Mouse (Mus musculus): Measurements from ENCODE around the gene Lima1. TPM values are rescaled to one million over a fixed set of nuclear protein-coding genes. Genes with fewer than 3 reads are reported as not detected.
"Not testable (repeated sequence)": the region's sequence is repeated elsewhere in the genome, so short reads cannot be mapped to it uniquely, and the experiment has no call there.

Lima1 gene
- 100 to 1,000 TPM in 18 of 26 experiments, 10 to 100 TPM in 8; 46.4 to 361 (median 119) TPM for total RNA-seq (2018; cell fraction: chromatin; rRNA removed)
- 100 to 1,000 TPM in 1 of 26 experiments, 10 to 100 TPM in 25; 34.0 to 109 (median 53.6) TPM for total RNA-seq (2018; cell fraction: cytosol; rRNA removed)
- 100 to 1,000 TPM in 5 of 26 experiments, 10 to 100 TPM in 21; 36.8 to 152 (median 80.4) TPM for total RNA-seq (2018; cell fraction: nucleus; rRNA removed)
- polyA plus RNA-seq (2018) = 43.9 to 108 TPM (median 59.6 TPM) in 3 replicates

DNA sequence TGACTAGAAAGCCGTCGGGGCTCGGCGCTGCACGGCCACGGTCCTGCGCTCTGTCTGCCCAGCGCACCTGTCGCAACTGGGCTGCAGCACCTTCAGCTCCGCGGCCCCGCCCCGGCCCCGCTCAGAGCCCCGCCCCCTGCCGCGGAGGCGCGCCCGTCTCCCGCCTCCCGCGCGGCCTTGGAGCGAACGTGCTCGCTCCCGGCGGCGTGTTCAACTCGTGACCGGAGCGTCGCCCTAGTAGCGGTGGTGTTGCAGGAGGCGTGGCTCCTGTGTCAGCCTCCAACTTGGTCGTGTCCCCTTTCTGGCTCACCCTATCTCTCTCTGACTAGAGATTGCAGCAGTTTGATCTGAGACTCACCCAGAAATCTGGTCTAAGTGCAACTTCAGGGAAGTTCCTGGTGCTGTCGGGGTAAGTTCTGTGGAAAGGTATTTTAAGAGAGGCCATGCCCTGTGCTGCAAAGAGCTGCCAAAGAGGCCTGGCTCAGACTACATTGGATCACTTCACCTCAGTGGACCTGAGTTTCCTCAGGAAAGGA, at the start of gene Lima1:
TSS of gene Lima1 (minus strand) at position 123 of the 536 bp plus-strand sequence.
- Histone ChIP-seq H3K36me3 (ENCODE audit: inconsistent target) (no peaks in the 10 kb centered on the region), H3K79me2 (ENCODE audit: inconsistent target) (no peaks in the 10 kb centered on the region), H3K4me3 (ENCODE audit: inconsistent target) (peak within 1 kb of the TSS; percentile 55), H3K27ac (peak within 1 kb of the TSS; percentile 48)
- under 1% methylated on average over 38 of the region's 38 CpGs for WGBS (ENCODE audit: missing documents)

DNA sequence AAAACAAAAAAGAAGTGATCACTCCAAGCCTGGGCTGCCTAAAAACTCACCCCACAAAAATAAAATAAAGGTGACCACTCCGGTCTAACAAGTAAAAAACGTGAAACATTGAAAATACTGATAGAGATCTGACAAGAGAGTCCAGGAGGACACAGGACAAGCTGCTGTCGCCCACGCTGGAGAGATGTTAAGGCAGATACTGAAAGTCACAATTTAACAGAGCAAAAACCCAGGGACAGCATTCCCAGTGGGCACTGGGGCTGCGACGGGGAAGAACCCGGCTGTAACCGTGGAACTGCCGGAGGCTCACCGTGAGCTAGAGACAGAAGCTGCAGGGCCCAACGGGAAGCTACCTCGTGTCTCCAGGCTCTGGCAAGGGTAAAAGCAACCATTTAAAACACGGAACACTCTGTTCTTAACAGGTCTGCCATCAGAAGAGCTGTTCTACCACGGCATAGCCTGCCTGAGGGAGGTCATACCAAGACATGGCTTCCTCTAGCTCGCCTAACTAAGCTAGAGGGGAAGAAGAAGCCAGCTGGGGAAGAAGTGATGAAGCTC, 44.4 kb upstream of the Lima1 start:
- no peak overlapping the region for H3K27ac ChIP-seq
- WGBS (ENCODE audit: missing documents) = 94% methylated on average over 15 of the region's 15 CpGs
- no peak overlapping the region for H3K4me3 ChIP-seq (ENCODE audit: inconsistent target)
- no peaks in the 10 kb centered on the region for H3K79me2 ChIP-seq (ENCODE audit: inconsistent target)
- no peaks in the 10 kb centered on the region for H3K36me3 ChIP-seq (ENCODE audit: inconsistent target)

DNA sequence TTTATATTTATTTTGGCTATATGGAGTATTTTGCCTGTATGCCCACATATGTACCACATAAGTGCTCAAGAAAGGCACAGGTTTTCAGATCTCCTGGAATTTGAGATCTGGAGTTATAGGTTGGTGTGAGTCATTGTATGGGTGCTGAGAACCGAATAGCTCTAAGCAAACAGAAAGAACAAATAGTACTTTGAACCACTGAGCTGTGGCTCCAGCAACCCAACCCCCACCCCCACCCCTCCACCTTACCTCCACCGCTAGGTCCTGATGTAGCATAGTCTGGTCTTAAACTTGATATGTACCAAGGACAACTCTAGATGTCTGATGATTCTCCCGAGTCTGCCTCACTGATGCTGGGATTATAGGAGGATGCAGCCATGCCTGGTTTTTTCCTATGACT, 42.0 kb upstream of the Lima1 start:
- Histone ChIP-seq H3K27ac (no peak overlapping the region), H3K79me2 (ENCODE audit: inconsistent target) (no peaks in the 10 kb centered on the region), H3K4me3 (ENCODE audit: inconsistent target) (no peak overlapping the region), H3K36me3 (ENCODE audit: inconsistent target) (no peaks in the 10 kb centered on the region)
- 83% methylated on average over 3 of the region's 3 CpGs for WGBS (ENCODE audit: missing documents)

DNA sequence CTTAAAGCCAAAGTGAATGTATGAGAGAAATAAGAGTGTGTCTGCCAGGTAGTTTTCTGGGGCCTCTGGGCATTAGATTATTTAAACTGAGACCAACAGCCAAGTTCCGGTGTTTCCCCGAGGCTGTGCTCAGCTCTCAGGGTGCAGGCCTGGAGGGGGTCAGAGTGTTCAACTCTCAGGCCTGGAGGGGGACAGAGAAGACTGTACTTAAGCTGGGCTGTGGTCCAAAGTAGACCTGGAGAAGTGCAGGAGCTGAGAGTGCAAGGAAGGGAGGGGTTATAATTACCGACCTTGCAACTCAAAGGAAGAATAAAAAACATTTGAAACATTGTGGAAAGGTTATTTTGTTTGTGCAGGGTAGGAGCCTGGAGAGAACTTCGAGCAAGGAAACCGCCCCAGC, 39.4 kb upstream of the Lima1 start:
- H3K36me3 ChIP-seq (ENCODE audit: inconsistent target) = no peaks in the 10 kb centered on the region
- no peaks in the 10 kb centered on the region for H3K79me2 ChIP-seq (ENCODE audit: inconsistent target)
- no peak overlapping the region for H3K27ac ChIP-seq
- WGBS (ENCODE audit: missing documents) = 73% methylated on average over 5 of the region's 5 CpGs
- no peak overlapping the region for H3K4me3 ChIP-seq (ENCODE audit: inconsistent target)

DNA sequence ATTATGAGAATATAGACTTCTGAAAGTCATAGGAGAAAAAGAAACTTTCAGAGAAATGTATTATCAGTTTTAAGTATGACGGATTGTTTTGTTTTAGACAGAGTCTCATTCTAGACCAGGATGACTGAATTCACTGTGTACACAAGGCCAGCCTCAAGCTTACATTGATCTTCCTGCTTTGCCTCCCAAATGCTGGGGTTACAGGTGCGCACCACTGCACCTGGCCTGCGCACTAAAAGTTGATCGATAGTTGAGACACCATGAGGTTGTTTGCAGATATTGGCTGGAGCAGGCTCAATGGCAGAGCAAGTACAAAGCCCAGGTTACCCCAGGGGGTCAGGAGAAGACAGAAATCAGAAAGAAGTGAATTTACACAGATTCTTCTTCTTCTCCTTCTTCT, 36.5 kb upstream of the Lima1 start:
- WGBS (ENCODE audit: missing documents) = 96% methylated on average over 4 of the region's 4 CpGs
- Histone ChIP-seq H3K27ac (no peak overlapping the region), H3K4me3 (ENCODE audit: inconsistent target) (no peak overlapping the region)

DNA sequence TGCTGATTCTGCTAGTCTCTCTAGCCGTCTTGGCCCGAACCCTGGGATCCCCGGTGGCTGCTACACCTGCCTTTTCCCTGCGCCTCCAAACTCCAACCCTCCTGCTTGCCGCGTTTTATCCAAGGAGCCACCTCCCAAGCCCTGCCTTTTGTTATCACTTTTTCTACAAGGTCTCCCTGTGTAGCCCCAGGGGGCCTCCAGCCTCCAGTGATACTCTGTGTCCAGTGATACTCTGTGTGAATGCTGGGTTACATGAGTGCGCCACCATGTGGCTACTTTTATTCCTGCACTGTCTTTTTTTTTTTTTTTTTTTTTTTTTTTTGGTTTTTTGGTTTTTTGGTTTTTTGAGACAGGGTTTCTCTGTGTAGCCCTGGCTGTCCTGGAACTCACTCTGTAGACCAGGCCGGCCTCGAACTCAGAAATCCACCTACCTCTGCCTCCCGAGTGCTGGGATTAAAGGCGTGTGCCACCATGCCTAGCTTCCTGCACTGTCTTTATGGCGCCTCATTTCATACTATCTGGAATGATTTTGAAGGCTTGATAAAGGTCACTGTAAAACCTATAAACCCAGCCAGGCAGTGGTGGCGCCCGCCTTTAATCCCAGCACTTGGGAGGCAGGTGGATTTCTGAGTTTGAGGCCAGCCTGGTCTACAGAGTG, 34.2 kb upstream of the Lima1 start:
- H3K27ac ChIP-seq; H3K36me3 ChIP-seq (ENCODE audit: inconsistent target); H3K79me2 ChIP-seq (ENCODE audit: inconsistent target); H3K4me3 ChIP-seq (ENCODE audit: inconsistent target): not testable (repeated sequence)
- WGBS (ENCODE audit: missing documents) = 58% methylated on average over 11 of the region's 14 CpGs

More for the DNA sequence above, 36.5 kb upstream of the Lima1 start:
- no peaks in the 10 kb centered on the region for H3K36me3 ChIP-seq (ENCODE audit: inconsistent target)
- no peaks in the 10 kb centered on the region for H3K79me2 ChIP-seq (ENCODE audit: inconsistent target)

DNA sequence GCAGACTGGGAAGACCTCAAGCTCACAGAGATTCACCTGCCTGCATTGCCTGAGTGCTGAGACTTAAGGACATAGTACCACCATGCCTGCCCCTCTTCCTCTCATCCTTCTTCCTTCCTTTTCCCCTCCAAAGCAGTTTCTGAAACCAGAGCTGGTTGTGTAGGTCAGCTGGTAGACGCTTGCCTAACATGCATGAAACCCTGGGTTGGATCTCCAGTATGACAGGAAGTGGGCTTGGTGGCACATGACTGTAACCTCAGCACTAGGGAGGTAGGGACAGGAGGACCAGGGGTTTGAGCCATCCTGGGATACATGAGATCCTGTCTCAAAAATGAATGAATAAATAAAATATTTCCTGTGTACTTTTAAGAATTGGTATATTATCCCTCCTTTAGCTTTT, 32.3 kb upstream of the Lima1 start:
- Histone ChIP-seq H3K36me3 (ENCODE audit: inconsistent target) (no peaks in the 10 kb centered on the region), H3K4me3 (ENCODE audit: inconsistent target) (no peak overlapping the region), H3K79me2 (ENCODE audit: inconsistent target) (no peaks in the 10 kb centered on the region), H3K27ac (peak overlapping the region; percentile 31)
- 13% methylated on average over 1 of the region's 1 CpGs for WGBS (ENCODE audit: missing documents)

DNA sequence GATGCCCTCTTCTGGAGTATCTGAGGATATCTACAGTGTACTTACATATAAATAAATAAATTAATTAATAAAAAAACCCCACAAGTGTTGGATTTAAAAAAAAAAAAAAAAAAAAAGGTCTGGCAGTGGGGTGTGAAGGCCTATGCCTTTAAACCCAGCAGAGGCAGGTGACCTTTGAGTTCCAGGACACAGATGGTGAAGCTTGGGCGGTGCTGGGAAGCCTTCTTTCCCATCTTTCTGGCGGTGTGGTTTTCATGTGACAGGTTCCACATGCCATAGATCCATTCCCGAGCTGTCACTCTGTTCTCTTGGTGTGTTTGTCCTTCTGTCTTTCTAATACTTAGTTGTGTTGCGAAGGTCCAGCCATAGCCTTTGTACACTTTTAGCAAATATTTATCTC, 31.8 kb upstream of the Lima1 start:
- no peak overlapping the region for H3K4me3 ChIP-seq (ENCODE audit: inconsistent target)
- H3K36me3 ChIP-seq (ENCODE audit: inconsistent target) = no peaks in the 10 kb centered on the region
- WGBS (ENCODE audit: missing documents) = 89% methylated on average over 4 of the region's 4 CpGs
- H3K79me2 ChIP-seq (ENCODE audit: inconsistent target) = no peaks in the 10 kb centered on the region
- H3K27ac ChIP-seq = peak overlapping the region; percentile 31

DNA sequence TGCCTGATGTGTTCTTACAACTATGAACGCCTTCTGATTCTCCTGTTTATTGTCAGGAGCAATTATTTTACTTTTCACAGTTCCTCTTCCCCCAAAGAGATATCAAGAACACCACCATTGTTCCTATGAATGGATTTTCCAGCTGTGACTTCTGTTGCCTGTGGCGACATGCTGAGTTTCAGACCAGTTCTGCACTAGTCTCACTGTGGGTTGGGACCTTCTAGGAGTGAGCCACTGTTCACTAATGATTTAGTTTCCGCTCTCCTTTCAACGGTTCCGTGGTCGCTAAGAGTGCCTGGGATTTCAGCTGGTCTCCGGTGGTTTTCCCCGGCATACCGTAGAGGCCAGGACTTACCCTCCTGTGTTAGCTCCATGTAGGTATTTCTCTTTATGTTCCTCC, 29.6 kb upstream of the Lima1 start:
- H3K36me3 ChIP-seq (ENCODE audit: inconsistent target) = no peaks in the 10 kb centered on the region
- no peak overlapping the region for H3K4me3 ChIP-seq (ENCODE audit: inconsistent target)
- WGBS (ENCODE audit: missing documents) = 84% methylated on average over 9 of the region's 9 CpGs
- no peaks in the 10 kb centered on the region for H3K79me2 ChIP-seq (ENCODE audit: inconsistent target)
- H3K27ac ChIP-seq = no peak overlapping the region

DNA sequence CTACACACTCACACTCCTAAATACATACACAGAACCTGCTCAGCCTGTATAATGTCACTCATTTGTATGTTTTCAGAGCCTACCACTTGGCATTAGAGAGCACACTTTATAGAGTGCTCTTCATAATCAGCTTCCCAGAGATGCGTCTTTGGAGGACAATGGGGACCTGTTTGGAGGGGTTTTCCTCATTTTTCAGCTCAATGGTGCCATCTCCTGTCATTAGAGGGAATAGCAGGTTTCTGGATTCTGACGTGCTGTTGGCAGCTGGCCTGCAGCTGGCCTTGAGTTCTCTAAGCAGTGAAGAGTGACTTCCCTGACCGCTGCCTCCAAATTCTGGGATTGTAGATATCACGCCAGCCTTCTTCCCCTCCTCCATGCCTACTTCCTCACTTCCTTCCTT, 29.1 kb upstream of the Lima1 start:
- H3K79me2 ChIP-seq (ENCODE audit: inconsistent target) = no peaks in the 10 kb centered on the region
- no peaks in the 10 kb centered on the region for H3K36me3 ChIP-seq (ENCODE audit: inconsistent target)
- H3K4me3 ChIP-seq (ENCODE audit: inconsistent target) = no peak overlapping the region
- H3K27ac ChIP-seq = no peak overlapping the region
- WGBS (ENCODE audit: missing documents) = 4% methylated on average over 3 of the region's 4 CpGs

DNA sequence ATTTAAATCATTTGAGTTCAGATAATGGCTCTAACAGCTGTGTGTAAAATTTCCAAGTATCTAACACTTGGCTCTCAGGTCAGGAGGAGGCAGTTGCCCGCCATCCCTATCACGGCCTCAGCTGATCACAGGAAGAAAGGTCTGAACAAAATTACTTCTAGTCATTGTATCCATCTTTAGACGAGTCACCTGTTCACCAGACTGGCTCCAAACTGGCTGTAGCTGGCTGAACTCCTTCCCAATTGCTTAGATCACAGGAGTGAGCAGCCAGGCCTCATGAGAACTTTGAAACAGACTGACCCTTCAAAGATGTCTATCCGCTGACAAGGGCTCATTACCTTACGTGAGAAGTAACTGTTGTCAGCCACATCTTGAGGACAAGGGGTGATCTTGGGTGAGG, 28.0 kb upstream of the Lima1 start:
- Histone ChIP-seq H3K36me3 (ENCODE audit: inconsistent target) (no peaks in the 10 kb centered on the region), H3K79me2 (ENCODE audit: inconsistent target) (no peaks in the 10 kb centered on the region), H3K4me3 (ENCODE audit: inconsistent target) (no peak overlapping the region), H3K27ac (no peak overlapping the region)
- WGBS (ENCODE audit: missing documents) = 94% methylated on average over 5 of the region's 5 CpGs

DNA sequence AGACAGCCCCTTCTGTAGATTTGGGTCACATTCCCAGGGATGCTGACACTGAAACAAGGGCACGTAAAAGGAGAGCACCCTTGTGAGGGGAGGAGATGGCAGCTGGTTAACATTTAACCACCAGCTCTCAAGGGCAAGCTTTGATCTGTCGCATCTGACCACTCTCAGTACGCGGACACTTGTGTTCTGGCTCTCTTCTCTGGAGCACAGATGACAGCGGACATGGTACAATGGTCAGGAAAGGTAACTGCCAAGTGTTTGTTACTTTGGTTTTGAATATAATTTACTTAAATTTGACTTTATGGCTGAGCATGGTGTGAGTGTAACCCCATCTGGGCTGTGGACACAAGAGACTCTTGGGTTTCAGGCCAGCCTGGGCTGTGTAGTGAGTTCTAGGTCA, 27.5 kb upstream of the Lima1 start:
- H3K36me3 ChIP-seq (ENCODE audit: inconsistent target) = no peaks in the 10 kb centered on the region
- 94% methylated on average over 5 of the region's 5 CpGs for WGBS (ENCODE audit: missing documents)
- no peak overlapping the region for H3K4me3 ChIP-seq (ENCODE audit: inconsistent target)
- H3K27ac ChIP-seq = no peak overlapping the region
- H3K79me2 ChIP-seq (ENCODE audit: inconsistent target) = no peaks in the 10 kb centered on the region

DNA sequence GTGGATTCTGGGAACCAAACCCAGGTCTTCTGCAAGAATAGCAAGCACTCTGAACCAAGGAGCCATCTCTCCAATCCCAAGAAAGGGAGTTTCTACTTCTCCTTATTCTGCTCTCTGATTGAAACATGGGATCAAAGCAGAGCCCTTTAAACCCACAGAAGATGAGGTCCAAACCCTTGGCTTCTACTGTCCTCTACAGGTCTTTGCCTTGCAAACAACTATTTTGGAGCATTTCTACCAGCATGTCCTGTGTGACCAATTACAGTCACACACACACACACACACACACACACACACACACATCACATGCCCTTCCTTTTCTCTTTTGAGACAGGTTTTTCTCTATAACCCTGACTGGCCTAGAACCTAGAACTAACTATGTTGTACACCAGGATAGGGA, 21.4 kb upstream of the Lima1 start:
- no peaks in the 10 kb centered on the region for H3K79me2 ChIP-seq (ENCODE audit: inconsistent target)
- H3K36me3 ChIP-seq (ENCODE audit: inconsistent target) = no peaks in the 10 kb centered on the region
- H3K4me3 ChIP-seq (ENCODE audit: inconsistent target) = no peak overlapping the region
- H3K27ac ChIP-seq = no peak overlapping the region

DNA sequence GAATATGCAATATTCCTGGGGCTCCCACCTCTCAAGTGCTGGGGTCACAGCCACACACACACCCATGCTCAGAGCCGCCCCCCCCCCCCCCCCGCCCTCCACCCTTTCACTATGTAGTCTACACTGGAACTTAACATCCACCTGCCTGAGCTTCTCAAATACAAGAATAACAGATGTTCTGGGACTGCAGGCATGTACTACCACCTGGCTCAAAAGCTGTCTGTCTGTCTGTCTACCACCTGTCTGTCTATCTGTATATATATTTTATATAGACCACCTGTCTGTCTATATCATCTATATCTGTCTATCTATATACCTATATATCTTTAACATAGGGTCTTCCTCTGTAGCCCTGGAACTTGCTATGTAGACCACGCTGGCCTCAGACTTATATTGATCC, 16.1 kb upstream of the Lima1 start:
- Histone ChIP-seq H3K4me3 (ENCODE audit: inconsistent target) (no peak overlapping the region), H3K36me3 (ENCODE audit: inconsistent target) (no peaks in the 10 kb centered on the region), H3K79me2 (ENCODE audit: inconsistent target) (no peaks in the 10 kb centered on the region), H3K27ac (no peak overlapping the region)
- 93% methylated on average over 1 of the region's 3 CpGs for WGBS (ENCODE audit: missing documents)

DNA sequence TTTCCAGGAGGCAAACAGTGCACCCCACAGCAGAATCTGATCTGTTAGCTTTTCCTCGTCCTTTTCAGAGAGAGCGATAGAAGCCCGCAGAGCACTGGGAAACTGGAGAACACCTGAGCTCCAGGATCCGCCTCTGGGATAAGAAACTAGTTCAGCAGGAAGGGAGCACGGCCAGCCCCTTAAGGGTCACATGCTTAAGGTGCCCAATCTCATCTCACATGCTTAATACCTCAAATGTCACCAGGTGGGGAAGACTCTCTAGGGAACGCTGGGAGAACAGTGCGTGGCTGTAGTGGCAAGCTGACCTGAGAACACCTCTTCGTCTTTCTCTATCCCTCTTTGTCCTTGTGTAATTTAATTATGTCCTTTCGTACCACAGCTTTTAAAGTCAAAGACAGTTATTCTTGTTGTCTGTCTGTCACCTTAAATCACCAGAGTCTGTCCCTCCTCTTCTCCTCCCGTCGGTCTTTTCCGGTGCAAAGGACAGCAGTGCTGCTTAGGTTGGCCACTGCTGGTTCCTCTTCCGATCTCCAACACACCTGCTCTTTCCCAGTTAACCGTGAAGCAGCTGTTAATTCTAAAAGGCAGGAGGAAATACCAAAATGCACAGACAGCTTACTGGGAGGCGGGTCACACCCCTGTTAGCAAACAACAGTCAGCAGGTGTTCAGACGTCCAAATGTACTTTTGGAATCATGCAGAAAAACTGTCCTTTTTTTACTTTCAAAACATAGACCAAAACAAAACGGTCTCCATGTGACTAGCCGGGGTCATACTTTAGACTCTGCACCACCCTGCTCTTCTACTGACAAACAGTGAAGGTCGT, 15.4 kb upstream of the Lima1 start:
- Histone ChIP-seq H3K36me3 (ENCODE audit: inconsistent target) (no peaks in the 10 kb centered on the region), H3K27ac (no peak overlapping the region), H3K79me2 (ENCODE audit: inconsistent target) (no peaks in the 10 kb centered on the region), H3K4me3 (ENCODE audit: inconsistent target) (no peak overlapping the region)
- WGBS (ENCODE audit: missing documents) = 26% methylated on average over 19 of the region's 19 CpGs

Data from macrophage (primary cell).